Mouse (Mus musculus): Measurements from ENCODE around the gene Map7.

DNA sequence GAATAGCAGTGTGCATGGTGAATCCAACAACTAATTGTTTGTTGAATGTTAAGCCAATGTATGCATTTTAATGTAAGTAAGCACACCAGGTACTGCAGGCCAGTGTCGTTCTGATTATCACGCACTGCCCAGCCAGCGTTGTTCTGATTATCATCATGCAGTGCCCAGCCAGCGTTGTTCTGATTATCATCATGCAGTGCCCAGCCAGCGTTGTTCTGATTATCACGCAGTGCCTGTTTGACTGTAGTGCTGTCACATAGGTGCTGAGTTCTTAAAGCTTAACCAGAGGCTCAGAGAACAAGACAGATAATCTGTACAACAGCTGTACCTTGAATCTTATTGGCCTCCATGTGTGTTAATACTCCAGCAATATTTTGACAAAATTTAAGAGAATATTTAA is 88.0 kb downstream of the Map7 start:
- TF ChIP-seq POLR2A (IDR thresholded peaks at IDR 0.05; ENCODE audit: extremely low read depth, insufficient read depth, low read length) (no peak), CTCF (IDR thresholded peaks at IDR 0.05; ENCODE audit: low read depth, low read length) (no peak)

Data from liver, adult 2 months (tissue).